Mouse (Mus musculus) forebrain, postnatal 0 days (tissue): ENCODE measurements around the gene Chmp4b. TPM values are rescaled to one million over a fixed set of nuclear protein-coding genes. Genes with fewer than 3 reads are reported as not detected.
A peak's percentile ranks its signal among the peaks of the same experiment; 100 is the strongest.

Source experiments
- ATAC-seq: fragments of 200-750 bp; cut with Nextera tagmentation; 2 replicates; pipeline ENCODE4 v1.8.0; 2017; ENCODE audit warnings: mild to moderate bottlenecking, moderate library complexity
- DNase-seq: peaks from one replicate; pipeline ENCODE4 v3.0.0-alpha.2; 2015
- H3K27ac ChIP-seq: fragments of 300-500 bp; sonication (generic); 2 replicates; pipeline ENCODE4 v1.5.1; 2014; ENCODE audit warnings: low read depth, mild to moderate bottlenecking, antibody characterized with exemption, low read length, moderate library complexity, mixed read lengths
- H3K27me3 ChIP-seq: fragments of 300-500 bp; sonication (generic); 2 replicates; pipeline ENCODE4 v1.6.1; 2014; ENCODE audit warnings: mild to moderate bottlenecking, low read length, mixed read lengths; ENCODE audit not compliant: insufficient read depth
- H3K36me3 ChIP-seq: fragments of 300-500 bp; sonication (generic); 2 replicates; pipeline ENCODE4 v1.6.1; 2014; ENCODE audit warnings: mild to moderate bottlenecking, moderate library complexity; ENCODE audit not compliant: insufficient read depth
- H3K4me1 ChIP-seq: fragments of 300-500 bp; sonication (generic); 2 replicates; pipeline ENCODE4 v1.6.1; 2014; ENCODE audit warnings: antibody characterized with exemption; ENCODE audit not compliant: insufficient read depth
- H3K4me2 ChIP-seq: fragments of 300-500 bp; sonication (generic); 2 replicates; pipeline ENCODE4 v1.6.1; 2014; ENCODE audit warnings: low read depth, mild to moderate bottlenecking, moderate library complexity
- H3K4me3 ChIP-seq: fragments of 300-500 bp; sonication (generic); 2 replicates; pipeline ENCODE4 v1.5.1; 2014; ENCODE audit warnings: low read depth, low read length, mixed read lengths
- H3K9ac ChIP-seq: fragments of 300-500 bp; sonication (generic); 2 replicates; pipeline ENCODE4 v1.6.1; 2014; ENCODE audit warnings: mild to moderate bottlenecking
- H3K9me3 ChIP-seq: fragments of 300-500 bp; sonication (generic); 2 replicates; pipeline ENCODE4 v1.6.1; 2016; ENCODE audit warnings: low read length
- CTCF ChIP-seq: sonication (generic); IDR thresholded peaks from 2 replicates; pipeline ENCODE4 v1.5.1; 2016; ENCODE audit warnings: antibody characterized with exemption, control low read depth, low read depth
- WGBS: fragments of 180-500 bp; shearing (Covaris S2); extraction: QIAGEN DNeasy Blood & Tissue Kit; methylation state at CpG from one replicate; pipeline ENCODE4 v1.1.7; 2014; 5-methylcytosine and 5-hydroxymethylcytosine counted together
- polyA plus RNA-seq: library from polyadenylated mRNA; unstranded; fragments of >200 nt; fragmentation: Nextera tagmentation; extraction: Ambion mirVana; gene quantifications from 2 replicates; pipeline ENCODE4 v1.2.1, GENCODE M21; 2015
- total RNA-seq: library from RNA; depleted of rRNA; stranded (reverse); fragments of >200 nt; gene quantifications from 2 replicates; pipeline ENCODE4 v1.2.3, GENCODE M21; 2014

The Chmp4b gene
- total and polyA plus RNA-seq, 2 experiments from 2014 or later = 29.4 to 176 TPM

GRCm38 (mm10) chr2:154613118-154614115 lies 38.1 kb upstream of the Chmp4b start, which contains the start of the genes Zfp341 and 4930519P11Rik:
TSS of gene Zfp341 (plus strand) at chr2:154613297.
TSS of gene 4930519P11Rik (minus strand) at chr2:154613437.
- peak; percentile 93 for DNase-seq
- Histone ChIP-seq H3K9ac (peak within 1 kb of the TSS; percentile 89), H3K9me3 (no peaks in the 10 kb centered on the region), H3K4me3 (peak within 1 kb of the TSS; percentile 58), H3K36me3 (no peaks in the 10 kb centered on the region), H3K27me3 (no peaks in the 10 kb centered on the region), H3K4me1 (0 out of 2 replicates have a peak, but pooled peaks cover 9% of the 10 kb centered on the region), H3K27ac (peak within 1 kb of the TSS; percentile 98), H3K4me2 (peak within 1 kb of the TSS; percentile 71)
- peak; percentile 94 for ATAC-seq
- under 1% methylated on average over 75 of the region's 98 CpGs for WGBS
- TF ChIP-seq CTCF = peak; percentile 86

- 71% methylated on average over 19 of the region's 19 CpGs for WGBS
- no peaks in the 10 kb centered on the region for H3K27me3 ChIP-seq
- no peak for DNase-seq
- no peak for ATAC-seq
- H3K4me3 ChIP-seq = no peak overlapping the region
- no peaks in the 10 kb centered on the region for H3K36me3 ChIP-seq
- peak overlapping the region; percentile 71; the same call in 1 of the 2 replicates for H3K4me2 ChIP-seq
- 0 out of 2 replicates have a peak overlapping the region, but pooled peaks have one; percentile 89 for H3K9ac ChIP-seq
- no peak for TF ChIP-seq CTCF
- no peaks in the 10 kb centered on the region for H3K9me3 ChIP-seq
- H3K4me1 ChIP-seq = 0 out of 2 replicates have a peak, but pooled peaks cover 9% of the 10 kb centered on the region
- no peak overlapping the region for H3K27ac ChIP-seq
Observed at GRCm38 (mm10) chr2:154614841-154615576, 36.5 kb upstream of the Chmp4b start.

GRCm38 (mm10) chr2:154615674-154616073 lies 35.8 kb upstream of the Chmp4b start:
- Histone ChIP-seq H3K27ac (no peak overlapping the region), H3K4me1 (0 out of 2 replicates have a peak, but pooled peaks cover 9% of the 10 kb centered on the region), H3K27me3 (no peaks in the 10 kb centered on the region), H3K9me3 (no peaks in the 10 kb centered on the region), H3K4me2 (no peak overlapping the region), H3K4me3 (no peak overlapping the region), H3K36me3 (no peaks in the 10 kb centered on the region), H3K9ac (no peak overlapping the region)
- ATAC-seq (no peak), DNase-seq (no peak)
- TF ChIP-seq CTCF = no peak
- WGBS = 95% methylated on average over 5 of the region's 5 CpGs

GRCm38 (mm10) chr2:154617061-154617460 lies 34.4 kb upstream of the Chmp4b start:
- Histone ChIP-seq H3K27ac (no peak overlapping the region), H3K9ac (no peak overlapping the region), H3K27me3 (no peaks in the 10 kb centered on the region), H3K9me3 (no peaks in the 10 kb centered on the region), H3K4me3 (no peak overlapping the region), H3K4me2 (no peak overlapping the region), H3K4me1 (0 out of 2 replicates have a peak, but pooled peaks cover 9% of the 10 kb centered on the region), H3K36me3 (no peaks in the 10 kb centered on the region)
- 86% methylated on average over 3 of the region's 3 CpGs for WGBS
- TF ChIP-seq CTCF = no peak
- ATAC-seq (no peak), DNase-seq (no peak)

GRCm38 (mm10) chr2:154621684-154622083 lies 29.8 kb upstream of the Chmp4b start:
- Histone ChIP-seq H3K9me3 (no peaks in the 10 kb centered on the region), H3K4me1 (no peaks in the 10 kb centered on the region), H3K27me3 (no peaks in the 10 kb centered on the region), H3K36me3 (peaks cover 39% of the 10 kb centered on the region), H3K4me2 (no peak overlapping the region), H3K4me3 (no peak overlapping the region), H3K27ac (no peak overlapping the region), H3K9ac (no peak overlapping the region)
- no peak for DNase-seq
- WGBS = 89% methylated on average over 5 of the region's 5 CpGs
- TF ChIP-seq CTCF = no peak
- ATAC-seq = no peak

- H3K4me2 ChIP-seq = no peak overlapping the region
- no peaks in the 10 kb centered on the region for H3K9me3 ChIP-seq
- ATAC-seq (no peak), DNase-seq (no peak)
- no peak overlapping the region for H3K9ac ChIP-seq
- peaks cover 56% of the 10 kb centered on the region for H3K36me3 ChIP-seq
- H3K27ac ChIP-seq = no peak overlapping the region
- H3K27me3 ChIP-seq = no peaks in the 10 kb centered on the region
- H3K4me3 ChIP-seq = no peak overlapping the region
- TF ChIP-seq CTCF = no peak
- no peaks in the 10 kb centered on the region for H3K4me1 ChIP-seq
Observed at GRCm38 (mm10) chr2:154624137-154624536, 27.4 kb upstream of the Chmp4b start.
